Mouse (Mus musculus) ES-Bruce4 (cell line): ENCODE measurements at regions not wholly inside any gene's neighbourhood (a gene's known extent, or its start where the extent isn't known, plus 50 kb on each side); places are given as distances from the start of the nearest gene placed in this dataset.

Source experiments
- CTCF ChIP-seq: IDR thresholded peaks from one replicate; pipeline ENCODE4 v1.8.1; 2011; ENCODE audit warnings: low read depth, low read length
- EP300 ChIP-seq: IDR thresholded peaks from 2 replicates; pipeline ENCODE4 v1.6.1; 2011; ENCODE audit warnings: low read depth, low read length; ENCODE audit not compliant: insufficient read depth
- POLR2A ChIP-seq: IDR thresholded peaks from one replicate; pipeline ENCODE4 v1.8.1; 2011; ENCODE audit warnings: low read length; ENCODE audit not compliant: insufficient read depth

DNA sequence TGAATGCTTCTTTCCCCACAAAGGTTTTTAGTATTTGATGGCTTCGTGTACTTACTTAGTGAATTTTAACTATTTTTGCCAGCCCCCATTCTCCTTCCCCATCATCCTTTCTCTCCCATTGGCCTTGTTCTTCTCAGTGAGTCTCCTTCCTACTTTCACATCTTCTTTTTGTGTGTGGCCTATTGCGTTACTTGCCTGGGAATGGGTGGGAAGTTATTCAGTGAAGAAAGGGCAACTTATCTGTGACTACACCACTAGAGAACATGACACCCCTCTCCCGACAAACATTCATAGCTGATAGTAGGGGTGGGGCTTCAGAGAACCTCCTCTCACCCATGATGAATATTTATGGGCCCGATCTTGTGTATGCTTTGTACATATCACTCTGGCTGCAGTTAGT lies 67.1 kb downstream of the Mterf1b start:
- TF ChIP-seq CTCF, result no peak
- no peak for TF ChIP-seq POLR2A
- TF ChIP-seq EP300, result no peak
